Mouse (Mus musculus) heart, postnatal 0 days (tissue): ENCODE data around the gene Marc1.
A peak's percentile ranks its signal among the peaks of the same experiment; 100 is the strongest.

Experiments used
- CTCF ChIP-seq: IDR thresholded peaks from 2 replicates; pipeline ENCODE4 v1.5.1; 2016; ENCODE audit warnings: antibody characterized with exemption, control low read depth, low read depth
- EP300 ChIP-seq: IDR thresholded peaks from 2 replicates; pipeline ENCODE4 v1.6.1; 2016; ENCODE audit warnings: antibody characterized with exemption, low read depth

GRCm38 (mm10) chr1:184737876-184738479 is 73.1 kb downstream of the Marc1 start:
- TF ChIP-seq CTCF, result peak; percentile 85
- TF ChIP-seq EP300, result no peak
